Mouse (Mus musculus) heart, postnatal 14 days (tissue): ENCODE measurements around the gene Fam222a. TPM values are rescaled to one million over a fixed set of nuclear protein-coding genes. Genes with fewer than 3 reads are reported as not detected.

Source experiments
- DNase-seq, 2 experiments: peaks; one replicate each; pipeline ENCODE4 v3.0.0; 2021 to 2022
- intact Hi-C: fragments of 180-260 bp; cut with DNase I; formaldehyde crosslinking; loops from one replicate; pipeline ENCODE4 v1.15.1; 2025
- total RNA-seq, 2 experiments: library from RNA; stranded (reverse); gene quantifications; 2 replicates each; pipeline ENCODE4 v1.2.3; 2021

Fam222a gene
- total RNA-seq, 2 experiments from 2014 or later: 3.2 to 5.4 TPM

DNA sequence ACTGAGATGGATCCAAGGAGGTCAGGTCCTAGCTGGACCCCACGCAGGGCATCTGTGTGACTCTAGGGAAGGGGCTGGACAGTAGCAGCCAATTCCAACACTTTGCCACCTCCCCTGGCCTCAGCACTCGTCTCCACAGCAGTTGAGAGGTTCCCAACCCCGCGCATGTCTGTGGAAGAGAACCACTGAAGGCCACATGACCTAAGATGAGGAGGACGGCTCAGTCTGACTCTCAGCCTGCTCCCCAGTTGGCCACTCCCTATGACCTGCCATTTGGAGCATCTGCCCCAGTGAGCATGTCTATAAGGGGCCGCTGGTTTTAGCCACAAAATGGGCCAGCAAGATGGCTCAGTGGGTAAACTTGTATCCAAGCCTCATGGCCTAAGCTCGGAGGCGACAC, 34.2 kb downstream of the Fam222a start:
- intact Hi-C loops: loop anchor here (5.0 kb wide), 1 partner anchor 35 kb away; the partner anchor contains the start of gene Fam222a

DNA sequence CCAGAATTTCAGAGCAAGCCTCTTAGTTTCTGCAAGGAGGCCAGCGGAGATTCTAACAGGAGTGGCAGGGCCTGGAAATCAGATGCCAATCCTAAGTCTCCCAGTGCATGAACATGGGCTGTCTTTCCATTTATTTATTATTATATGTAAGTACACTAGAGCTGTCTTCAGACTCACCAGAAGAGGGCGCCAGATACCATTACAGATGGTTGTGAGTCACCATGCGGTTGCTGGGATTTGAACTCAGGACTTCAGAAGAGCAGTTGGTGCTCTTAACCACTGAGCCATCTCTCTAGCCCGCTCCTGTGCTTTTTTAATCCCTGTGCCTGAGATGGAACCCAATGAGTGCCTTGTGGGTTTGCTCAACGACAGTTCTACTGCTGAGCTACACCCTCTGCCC, 36.2 kb downstream of the Fam222a start:
- intact Hi-C loops: loop anchor here (5.0 kb wide), 1 partner anchor 37 kb away; the partner anchor contains the start of gene Fam222a

More for the DNA sequence above, 34.2 kb downstream of the Fam222a start:
- DNase-seq: no peak

DNA sequence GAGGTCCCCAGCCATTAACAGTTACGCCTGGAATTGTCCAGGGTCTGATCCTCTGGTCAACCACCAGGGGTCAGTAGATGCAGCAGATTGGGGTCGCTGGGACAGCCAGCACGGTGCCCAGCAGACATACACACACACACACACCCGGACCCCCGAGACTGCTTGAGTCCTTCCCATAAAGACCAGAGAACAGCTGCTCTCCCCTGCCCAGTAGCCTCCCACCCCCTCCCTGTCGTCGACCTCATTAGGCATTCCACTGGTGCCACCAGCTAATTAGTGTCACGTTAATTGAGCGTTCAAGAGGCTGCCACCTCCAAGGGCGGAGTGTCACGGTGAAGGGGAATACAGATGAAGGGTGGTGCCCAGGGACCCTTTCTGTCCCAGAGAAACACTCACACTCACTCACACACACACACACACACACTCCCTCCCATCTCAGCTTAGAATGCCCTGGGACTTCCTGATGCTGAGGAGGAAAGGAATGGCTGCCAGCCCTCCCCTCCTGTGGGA, 37.0 kb downstream of the Fam222a start:
- intact Hi-C loops: loop anchor here (5.0 kb wide), 1 partner anchor 38 kb away; the partner anchor contains the start of gene Fam222a
- peak in 1 of 2 experiments; percentile 34 for DNase-seq

More for the DNA sequence above, 36.2 kb downstream of the Fam222a start:
- no peak for DNase-seq

DNA sequence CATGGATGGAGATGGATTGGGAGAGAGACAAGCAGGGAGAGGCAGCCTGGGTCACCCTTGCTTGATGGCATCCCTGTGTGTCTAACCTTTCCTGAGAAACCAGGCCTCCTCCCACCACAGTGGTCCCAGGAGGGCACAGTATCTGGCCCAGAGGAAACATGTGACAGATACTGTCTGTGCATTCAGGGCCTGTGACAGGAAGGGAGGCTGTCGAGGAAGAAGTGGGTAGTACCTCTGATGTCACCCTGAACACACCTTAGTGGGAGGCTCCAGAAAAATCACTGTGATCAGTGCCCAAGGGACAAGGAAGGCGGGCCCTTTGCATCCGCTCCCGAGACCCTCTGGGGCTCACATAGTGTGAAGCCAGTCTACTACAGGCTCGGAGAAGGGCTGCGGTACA, 38.2 kb downstream of the Fam222a start:
- intact Hi-C loops: no loop called here
- no peak for DNase-seq

DNA sequence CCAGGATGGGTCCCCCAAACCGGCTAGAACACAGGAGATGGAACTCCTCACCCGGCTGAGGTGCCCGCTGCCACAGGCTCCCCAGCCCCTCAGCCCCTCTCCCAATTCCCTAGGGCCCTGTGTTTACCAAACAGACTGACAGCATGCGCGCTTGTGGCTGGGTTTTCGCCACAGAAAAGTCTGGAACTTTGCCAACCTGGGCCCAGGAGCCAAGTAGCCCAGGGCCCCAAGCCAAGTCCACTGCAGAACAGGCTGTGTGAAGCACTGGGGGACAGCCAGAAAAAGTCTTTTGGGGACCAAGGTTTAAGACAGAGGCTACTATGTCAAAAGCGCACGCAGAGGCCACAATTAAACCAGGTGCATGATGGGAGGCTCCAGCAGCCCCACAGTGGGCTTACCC, 39.8 kb downstream of the Fam222a start:
- intact Hi-C loops: no loop called here
- DNase-seq: peak; percentile 73 to 84

DNA sequence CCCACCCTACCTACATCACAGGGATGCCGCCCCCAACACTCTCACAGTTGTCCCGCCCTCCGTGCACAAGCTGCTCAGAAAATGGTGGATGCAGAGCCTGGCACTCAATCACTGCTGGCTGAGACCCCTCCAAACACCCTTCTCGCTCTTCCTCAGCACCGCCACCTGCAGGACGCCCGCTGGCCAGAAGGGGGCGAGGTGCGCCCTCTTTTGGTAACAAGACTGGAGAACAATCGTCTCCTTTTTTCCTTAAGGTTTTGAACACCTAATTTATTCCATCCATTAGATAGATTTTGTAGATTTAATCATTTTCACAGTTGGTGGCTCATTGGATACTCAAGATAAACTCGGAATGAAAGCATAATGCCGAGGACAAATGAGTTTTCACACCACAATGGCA, 40.7 kb downstream of the Fam222a start:
- DNase-seq: peak; percentile 82 to 90
- intact Hi-C loops: no loop called here

DNA sequence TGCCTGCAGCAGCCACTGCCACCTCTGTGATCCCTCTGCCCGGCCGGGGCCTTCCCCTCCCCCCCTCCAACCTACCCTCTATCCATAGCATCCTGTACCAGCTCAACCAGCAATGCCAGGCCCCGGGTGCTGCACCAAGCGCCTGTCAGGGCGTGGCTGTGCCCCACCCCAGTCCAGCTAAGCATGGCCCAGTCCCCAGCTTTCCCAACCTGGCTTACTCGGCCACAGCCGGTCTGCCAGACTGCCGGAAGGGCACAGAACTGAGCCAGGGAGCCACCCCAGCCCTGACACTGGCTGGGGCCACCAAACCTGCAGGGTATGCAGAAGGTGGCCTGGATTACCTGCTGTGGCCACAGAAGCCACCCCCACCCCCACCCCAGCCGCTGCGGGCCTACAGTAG, 43.4 kb downstream of the Fam222a start:
- DNase-seq: no peak
- intact Hi-C loops: no loop called here

DNA sequence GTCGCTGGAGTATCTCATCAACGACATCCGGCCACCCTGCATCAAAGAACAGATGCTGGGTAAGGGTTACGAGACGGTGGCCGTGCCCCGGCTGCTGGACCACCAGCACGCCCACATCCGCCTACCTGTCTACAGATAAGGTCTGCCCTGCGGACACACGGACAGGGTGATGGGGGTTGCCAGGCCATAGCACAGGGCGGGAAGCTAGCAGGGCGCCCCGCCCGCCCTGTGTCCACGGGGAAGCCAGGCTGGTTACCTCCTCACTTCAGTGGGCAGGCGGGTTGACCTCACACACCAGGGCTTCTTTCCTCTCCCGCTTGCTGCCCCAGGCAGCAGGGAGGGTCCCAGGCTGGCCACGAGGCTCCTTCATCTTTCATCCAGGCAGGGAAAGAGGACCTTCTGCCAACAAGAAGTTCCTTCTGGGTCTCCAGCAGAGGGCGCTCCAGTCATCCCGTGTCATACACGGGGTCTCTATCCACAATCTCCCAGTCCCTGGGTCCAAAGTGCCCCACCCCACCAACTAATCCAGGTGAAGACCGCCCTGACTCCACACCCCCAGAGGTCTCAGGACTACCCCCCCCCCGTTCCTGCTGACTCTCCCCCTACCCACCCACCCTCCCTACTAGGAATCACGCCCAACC, 44.3 kb downstream of the Fam222a start:
- peak; percentile 52 for DNase-seq
- intact Hi-C loops: no loop called here

DNA sequence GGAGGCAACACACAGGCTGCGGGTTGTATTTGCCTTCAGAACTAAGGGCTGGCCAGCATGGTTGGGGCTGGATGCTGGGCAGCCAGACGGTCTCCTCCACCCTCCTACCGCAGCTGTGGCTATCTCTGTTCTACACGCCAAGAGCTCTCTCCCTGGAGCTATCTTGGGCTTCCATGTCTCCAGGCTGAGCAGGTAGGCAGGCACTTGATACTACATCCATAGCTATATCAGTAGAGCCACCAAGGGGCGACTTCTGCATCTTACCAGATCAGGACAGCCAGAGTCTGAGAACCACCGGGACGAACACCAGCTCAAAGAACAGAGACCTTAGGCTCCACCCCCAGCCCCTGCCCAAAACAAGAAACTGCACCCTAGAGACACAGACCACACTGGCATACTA, 47.0 kb downstream of the Fam222a start:
- intact Hi-C loops: loop anchor here (5.0 kb wide), 1 partner anchor 303 kb away; no protein-coding TSS in a partner anchor
- DNase-seq: no peak

DNA sequence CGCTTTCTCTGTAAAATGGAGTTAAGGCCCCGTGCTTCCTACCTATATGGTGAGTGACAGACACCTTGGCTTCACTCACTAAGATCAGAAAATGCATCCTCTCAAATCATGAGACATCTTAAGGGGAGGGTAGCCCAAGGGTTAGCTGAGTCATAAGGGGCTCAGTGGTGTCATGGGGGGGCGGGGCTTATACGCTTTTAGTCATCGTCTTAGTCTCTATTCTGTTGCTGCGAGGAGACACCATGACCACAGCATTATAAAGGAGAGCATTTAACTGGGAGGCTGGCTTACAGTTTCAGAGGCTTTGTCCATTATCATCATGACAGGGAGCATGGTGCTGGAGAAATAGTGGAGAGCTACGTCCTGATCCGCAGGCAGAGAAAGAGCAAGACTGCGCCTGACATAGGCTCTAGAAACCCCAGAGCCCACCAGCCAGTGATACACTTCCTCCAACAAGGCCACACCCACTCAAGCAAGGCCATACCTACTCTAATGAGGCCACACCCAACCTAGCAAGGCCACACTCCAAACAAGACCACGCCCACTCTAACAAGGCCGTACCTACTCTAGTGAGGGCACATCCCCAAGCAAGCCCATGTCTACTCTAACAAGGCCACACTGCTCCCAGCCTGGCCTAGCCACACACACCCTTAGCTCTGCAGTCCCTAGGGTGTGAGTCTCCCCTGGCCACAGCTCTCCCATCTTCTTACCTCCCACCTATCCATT, 48.7 kb downstream of the Fam222a start:
- no peak for DNase-seq
- intact Hi-C loops: loop anchor here (5.0 kb wide), 1 partner anchor 304 kb away; no protein-coding TSS in a partner anchor

DNA sequence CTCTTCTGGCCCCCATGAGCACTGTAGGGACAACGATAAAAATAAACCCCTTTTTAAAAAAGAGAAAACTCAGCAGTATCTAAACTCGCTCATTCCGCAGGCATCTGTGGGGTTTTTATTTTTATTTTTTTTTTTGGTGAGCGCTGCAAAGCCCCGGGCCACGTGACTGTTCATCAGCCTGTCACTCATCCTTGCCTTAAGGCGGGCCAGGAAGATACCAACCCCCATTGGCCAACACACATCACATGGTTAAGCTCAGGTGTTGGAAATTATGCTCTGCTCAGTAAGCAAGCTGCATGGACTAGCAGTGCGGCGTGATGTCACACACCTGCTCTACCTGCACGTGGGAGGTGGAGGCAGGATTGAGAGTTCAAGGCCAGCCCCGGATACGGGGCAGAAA, 50.0 kb downstream of the Fam222a start:
- intact Hi-C loops: loop anchor here (1.0 to 5.0 kb wide), 2 partner anchors 157 to 306 kb away; no protein-coding TSS in a partner anchor
- DNase-seq: no peak

DNA sequence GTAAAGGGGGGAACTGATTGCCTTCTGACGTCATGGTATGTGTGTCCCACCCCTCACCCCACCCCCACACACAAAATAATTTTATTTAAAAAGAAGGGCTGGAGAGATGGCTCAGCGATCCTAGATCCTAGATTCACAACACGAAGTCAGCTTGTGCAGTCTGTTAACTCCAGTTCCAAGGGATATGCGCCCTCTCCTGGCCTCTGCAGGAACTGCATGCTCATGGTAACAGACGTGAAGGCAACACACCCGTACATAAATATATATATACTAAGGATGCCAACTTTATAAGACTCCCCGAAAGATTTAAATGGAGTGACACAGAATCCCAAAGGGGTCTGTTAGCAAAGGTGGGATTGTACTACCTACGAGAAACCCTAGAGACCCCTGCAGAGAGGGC, 51.0 kb downstream of the Fam222a start:
- intact Hi-C loops: loop anchor here (1.0 to 5.0 kb wide), 2 partner anchors 158 to 307 kb away; no protein-coding TSS in a partner anchor
- peak; percentile 69 to 84 for DNase-seq

DNA sequence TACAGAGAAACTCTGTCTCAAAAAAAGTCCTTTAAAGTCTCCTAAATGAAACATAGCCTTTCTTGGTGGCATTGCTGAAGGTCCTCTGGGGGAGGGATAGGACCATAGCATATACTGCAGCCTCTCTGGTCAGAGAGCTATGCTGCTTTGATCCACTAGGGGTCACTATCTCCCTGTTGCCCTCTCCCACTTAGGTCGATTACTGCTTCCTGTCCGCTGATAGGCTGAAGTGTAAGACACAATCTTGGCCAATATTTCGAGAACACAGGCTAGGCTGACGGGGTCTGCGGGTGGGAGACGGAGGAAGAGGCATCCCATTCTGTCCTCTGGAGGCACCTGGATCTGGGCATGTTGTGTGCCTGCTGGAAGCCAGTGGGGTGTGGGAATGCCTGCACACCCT, 52.5 kb downstream of the Fam222a start:
- no peak for DNase-seq
- intact Hi-C loops: no loop called here

DNA sequence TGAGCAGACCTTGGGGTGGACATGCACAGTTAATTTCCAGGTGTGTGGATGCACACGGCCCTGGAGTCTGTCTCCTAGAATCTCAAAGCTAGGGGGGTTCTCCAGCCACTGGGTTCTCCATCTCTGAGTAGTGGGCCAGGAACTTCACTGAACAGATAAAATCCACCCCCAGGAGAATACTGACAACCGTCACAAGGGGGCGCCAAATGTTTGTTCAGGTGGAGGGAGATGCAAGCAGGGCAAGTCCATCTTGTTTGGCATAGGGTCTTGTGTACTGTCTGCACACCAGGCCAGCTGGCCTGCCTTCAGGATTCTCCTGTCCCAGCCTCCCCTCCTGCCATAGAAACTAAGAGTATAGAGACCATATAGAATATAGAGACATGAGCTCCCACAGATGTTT, 57.8 kb downstream of the Fam222a start:
- intact Hi-C loops: no loop called here
- DNase-seq: peak; percentile 58 to 77

DNA sequence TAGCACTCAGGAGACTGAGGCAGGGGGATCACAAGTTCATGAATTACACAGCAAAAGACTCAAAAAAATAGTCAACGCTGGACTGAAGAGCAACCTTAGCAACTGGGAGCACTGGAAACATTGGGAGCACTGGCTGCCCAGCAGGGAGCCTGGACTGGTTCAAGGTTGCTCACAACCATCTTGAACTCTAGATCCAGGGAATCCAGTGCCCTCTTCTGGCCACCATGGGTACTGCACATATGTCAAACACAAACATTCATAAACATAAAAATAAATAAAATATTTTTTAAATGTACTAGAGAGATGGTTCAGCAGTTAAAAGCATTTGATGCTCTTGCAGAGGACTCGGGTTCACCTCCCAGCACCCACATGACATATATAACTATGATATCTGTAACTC, 63.5 kb downstream of the Fam222a start:
- intact Hi-C loops: no loop called here
- DNase-seq: no peak

DNA sequence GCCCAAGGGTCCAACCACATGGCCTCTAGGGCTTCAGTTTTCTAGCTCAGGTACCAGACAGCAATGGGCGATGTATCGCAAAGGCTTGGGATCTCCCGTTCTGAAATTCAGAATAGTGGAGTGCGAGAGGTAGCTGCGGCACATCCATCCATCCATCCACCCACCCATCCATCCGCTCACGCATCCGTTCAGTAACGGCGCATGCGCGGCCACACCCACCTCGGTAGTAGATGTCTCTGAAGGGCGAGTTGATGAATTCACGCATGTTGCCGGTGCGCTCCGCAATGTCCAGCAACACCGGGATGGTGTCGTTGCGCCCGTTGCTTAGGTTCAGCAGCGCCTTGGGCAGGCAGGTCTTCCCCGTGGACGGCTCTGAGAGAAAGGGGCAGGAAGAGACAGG, 68.3 kb downstream of the Fam222a start:
- DNase-seq: no peak
- intact Hi-C loops: no loop called here

DNA sequence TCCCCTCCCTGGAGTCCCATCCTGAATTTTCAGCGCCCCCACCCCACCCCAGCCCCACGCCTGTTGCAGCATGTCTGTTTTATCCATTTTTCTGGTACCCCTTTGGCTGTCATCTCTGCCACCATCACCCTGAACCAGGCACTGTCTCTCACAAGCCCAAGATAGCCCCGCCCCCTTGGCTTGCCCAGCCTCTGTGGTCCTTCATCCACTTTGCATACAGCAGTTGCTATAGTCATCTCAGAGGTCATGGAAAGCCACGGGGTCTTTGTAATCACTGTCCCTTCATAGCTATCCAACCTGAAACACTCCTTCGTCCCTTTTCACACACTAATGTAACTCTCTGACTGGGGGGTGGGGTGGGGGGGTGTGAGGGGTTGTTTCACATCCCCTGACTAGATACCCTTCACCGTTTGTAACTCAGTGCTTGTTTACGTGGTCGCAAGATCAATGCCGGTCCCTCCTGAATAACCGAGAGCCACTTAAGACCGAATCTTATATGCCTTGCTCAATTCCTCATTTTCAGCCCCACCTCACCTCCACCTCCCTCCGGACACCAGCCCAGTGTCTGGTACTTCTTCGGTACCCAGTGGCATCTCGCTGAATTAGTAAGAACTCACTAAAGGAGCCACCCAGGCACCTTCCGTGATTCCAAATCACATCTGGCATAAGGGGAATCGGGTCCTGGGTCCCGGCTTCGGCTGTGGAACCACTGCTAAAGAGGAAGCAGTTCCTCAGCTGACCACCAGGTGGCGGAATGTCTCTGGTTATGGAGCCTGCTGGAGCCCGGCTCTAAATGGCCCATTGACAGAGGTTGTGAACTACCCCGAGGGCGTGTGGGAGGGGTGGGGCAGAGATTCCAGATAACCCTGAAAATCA, 71.2 kb downstream of the Fam222a start:
- DNase-seq: peak; percentile 86 to 92
- intact Hi-C loops: loop anchor here (1.0 kb wide), 2 partner anchors 28 to 49 kb away; no protein-coding TSS in a partner anchor

DNA sequence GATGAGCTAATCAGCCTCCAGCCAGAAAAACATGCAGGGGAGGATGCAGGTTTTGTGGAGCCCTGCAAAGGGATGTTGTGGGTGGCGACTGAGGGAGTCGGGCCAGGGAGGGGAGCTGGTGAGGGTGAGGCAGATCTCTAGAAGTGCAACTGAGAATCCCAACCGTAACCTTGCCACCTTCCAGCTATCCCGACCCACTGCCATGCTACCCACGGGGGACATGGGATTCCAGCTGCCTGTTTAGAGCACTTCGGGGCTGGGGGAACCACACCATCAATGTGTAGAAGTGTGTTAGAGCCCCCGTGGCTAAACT, 71.8 kb downstream of the Fam222a start:
- DNase-seq: no peak
- intact Hi-C loops: loop anchor here (1.0 kb wide), 2 partner anchors 28 to 49 kb away; no protein-coding TSS in a partner anchor

DNA sequence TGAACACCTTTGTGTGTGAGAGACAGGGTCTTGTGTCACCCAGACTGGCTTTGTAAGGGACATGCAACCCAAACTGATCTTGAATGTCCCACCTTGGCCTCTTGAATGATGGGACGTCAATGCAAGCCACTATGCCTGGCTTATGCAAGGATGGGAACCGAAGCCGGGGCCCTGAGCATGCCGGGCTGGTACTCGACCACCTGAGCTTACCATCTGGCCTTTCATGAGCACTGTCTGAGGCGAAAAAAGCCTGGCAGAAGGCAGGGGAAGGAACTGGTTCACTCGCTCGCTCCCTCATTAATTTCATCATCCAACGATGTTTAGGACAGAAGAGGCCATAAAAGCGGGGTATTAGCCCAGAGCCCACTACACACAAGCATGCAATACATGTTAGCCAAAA, 73.0 kb downstream of the Fam222a start:
- intact Hi-C loops: no loop called here
- DNase-seq: no peak

DNA sequence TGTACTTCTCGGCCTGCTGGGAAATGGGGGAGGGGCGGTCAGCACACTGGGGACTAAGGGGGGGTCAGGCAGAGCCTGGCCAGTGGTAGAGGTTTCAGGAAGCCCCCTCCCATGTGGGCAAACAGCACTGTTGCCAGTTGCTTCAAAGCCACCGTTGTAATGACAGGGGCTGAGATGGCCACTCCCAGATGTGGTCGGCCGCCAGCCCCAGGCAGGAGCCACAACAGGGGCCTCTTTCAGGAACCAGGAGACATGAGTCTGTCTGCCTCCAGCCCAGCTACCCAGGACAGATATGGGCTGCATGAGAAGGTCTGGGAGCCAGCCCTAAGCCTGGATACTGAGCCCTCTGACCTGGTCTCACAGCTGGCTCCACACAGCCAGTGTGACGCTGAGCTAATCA, 77.1 kb downstream of the Fam222a start:
- intact Hi-C loops: no loop called here
- DNase-seq: no peak

DNA sequence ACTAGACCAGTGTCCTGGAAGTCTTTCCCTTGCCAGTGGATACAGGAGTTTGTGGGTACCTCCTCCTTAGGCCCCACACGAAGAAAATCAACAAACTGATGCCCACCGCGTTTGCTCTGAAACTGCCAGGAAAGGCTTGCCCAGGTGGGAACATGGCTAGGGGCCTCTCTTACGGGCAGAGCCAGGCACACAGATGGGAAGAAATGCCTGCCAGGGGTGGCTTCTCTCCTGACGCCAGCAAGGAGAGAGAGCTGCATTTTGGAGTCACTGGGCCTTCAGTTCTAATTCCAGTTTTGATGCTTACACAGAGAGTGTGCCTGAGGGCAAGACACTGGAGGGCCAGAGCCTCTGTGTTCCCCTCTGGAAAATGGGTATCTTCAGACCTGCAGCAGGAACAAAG, 78.1 kb downstream of the Fam222a start:
- DNase-seq: no peak
- intact Hi-C loops: no loop called here
